Mouse (Mus musculus) small intestine, adult 2 months (tissue): ENCODE data around the gene Rcor2.
A peak's percentile ranks its signal among the peaks of the same experiment; 100 is the strongest.

Experiments used
- CTCF ChIP-seq: fragments of 200-500 bp; IDR thresholded peaks from 2 replicates; pipeline ENCODE4 v1.5.1; 2012; ENCODE audit warnings: low read depth, mild to moderate bottlenecking, control low read depth, inconsistent platforms, low read length, moderate library complexity, mixed read lengths; ENCODE audit not compliant: insufficient replicate concordance, insufficient read length; ENCODE audit errors: extremely low read depth
- POLR2A ChIP-seq: fragments of 200-500 bp; IDR thresholded peaks from 2 replicates; pipeline ENCODE4 v1.6.1; 2012; ENCODE audit warnings: low read depth, mild to moderate bottlenecking, control low read depth, inconsistent platforms, low read length, moderate library complexity

GRCm38 (mm10) chr19:7310704-7311103 lies 43.6 kb downstream of the Rcor2 start:
- TF ChIP-seq POLR2A (no peak), CTCF (0 out of 2 replicates have a peak, but pooled peaks have one; percentile 18)
